Comparison of ENCODE assay signal across 9 mouse cellular contexts in the genomic region with DNA sequence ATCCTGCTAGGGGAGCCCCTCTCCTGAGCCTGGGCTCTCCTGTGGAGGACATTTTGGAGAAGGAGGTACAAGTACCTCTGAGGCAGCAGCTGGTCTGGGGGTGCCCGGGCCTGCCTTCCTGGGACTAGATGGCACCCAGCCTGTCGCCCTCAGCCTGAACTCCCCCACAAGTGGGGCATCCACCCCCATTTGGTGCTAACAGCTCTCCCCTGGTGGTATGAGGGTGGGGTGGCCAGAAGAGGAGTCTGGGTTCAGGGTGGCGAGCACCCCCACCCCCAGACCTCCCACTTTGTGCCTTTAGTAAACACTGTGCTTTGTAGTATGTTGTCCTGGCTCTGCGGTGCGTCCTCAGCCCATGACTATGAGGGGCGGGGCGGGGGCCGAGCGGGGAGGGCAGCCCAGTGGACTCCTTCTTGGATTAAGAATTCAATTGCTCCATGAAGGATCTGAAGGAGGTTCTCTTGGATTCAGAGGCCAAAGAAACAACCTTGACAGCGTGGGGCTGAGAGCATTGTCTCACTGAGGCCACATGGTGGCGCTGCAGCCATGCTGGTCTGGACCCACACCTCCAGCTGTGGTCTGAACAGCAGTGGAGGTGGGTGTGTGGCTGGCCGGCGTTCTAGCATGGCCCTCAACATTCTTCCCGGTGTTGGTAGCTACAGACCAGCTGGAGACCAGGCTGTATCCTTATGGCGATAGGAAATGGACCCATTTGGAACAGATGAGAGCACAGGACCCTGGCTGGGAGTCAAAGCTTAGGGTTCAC. TPM values are rescaled to one million over a fixed set of nuclear protein-coding genes. Genes with fewer than 3 reads are reported as not detected.
DNase-seq lines count a peak whose midpoint lies in the region; ATAC-seq and TF ChIP-seq lines count a peak whose summit lies in the region.
"Had no signal": no experiment of that assay in that cellular context is flagged by ENCODE, and none has a peak within 500 bp of the region (broad histone marks: within the 10 kb centered on the region; RNA-seq: fewer than 3 reads in every experiment).

No protein-coding gene starts in this region.

- peak; percentile 84 for TF ChIP-seq CTCF in cerebellum, adult 2 months (IDR thresholded peaks at IDR 0.05; ENCODE audit: borderline replicate concordance, insufficient read depth, low read depth, low read length)
- TF ChIP-seq CTCF in small intestine, adult 2 months (IDR thresholded peaks at IDR 0.05; ENCODE audit: extremely low read depth, insufficient read length, insufficient replicate concordance, low read depth, low read length), result peak; percentile 77

- ATAC-seq in hindbrain, embryonic 15.5 days (ENCODE audit: low FRiP score, low read depth), result peak; percentile 74
- ATAC-seq in midbrain, embryonic 14.5 days (ENCODE audit: low FRiP score, low TSS enrichment), result peak; percentile 44; the same call in 1 of the 2 replicates
- ATAC-seq: Patski had no signal

- 30% methylated on average over 15 of the region's 15 CpGs for WGBS in cerebellum, adult 2 months
- WGBS in hindbrain, embryonic 15.5 days, result 21% methylated on average over 15 of the region's 15 CpGs
- WGBS in midbrain, embryonic 14.5 days, result 20% methylated on average over 15 of the region's 15 CpGs
- 38% methylated on average over 15 of the region's 15 CpGs for WGBS in small intestine, adult 2 months

- no peaks in the 10 kb centered on the region for H3K36me3 ChIP-seq in hindbrain, embryonic 15.5 days
- H3K36me3 ChIP-seq in midbrain, embryonic 14.5 days (ENCODE audit: control insufficient read depth, insufficient read depth, low read length), result no peaks in the 10 kb centered on the region
- peaks cover 15% of the 10 kb centered on the region; the same call in 1 of the 2 replicates for H3K36me3 ChIP-seq in small intestine, adult 2 months (ENCODE audit: control insufficient read depth, insufficient read depth, low read length)

- no peak overlapping the region for H3K9ac ChIP-seq in hindbrain, embryonic 15.5 days
- H3K9ac ChIP-seq in midbrain, embryonic 14.5 days (replicated peaks; ENCODE audit: low read length), result no peak overlapping the region

- peak; percentile 33 to 41 for DNase-seq in cerebellum, adult 2 months
- no peak for DNase-seq in cerebellum, adult 8-10 months
- peak; percentile 24 for DNase-seq in brain, embryonic 18.5 days (ENCODE audit: low read depth, low spot score)
- DNase-seq in forelimb bud, embryonic 11.5 days (ENCODE audit: low read depth, low spot score), result peak; percentile 89
- DNase-seq in left cerebral cortex, postnatal 4 days, result peak; percentile 73
- DNase-seq in midbrain, embryonic 14.5 days, result peak; percentile 91

- H3K27me3 ChIP-seq in cerebellum, adult 2 months (ENCODE audit: control insufficient read depth, insufficient read depth, low read length), result no peaks in the 10 kb centered on the region
- H3K27me3 ChIP-seq in hindbrain, embryonic 15.5 days, result no peaks in the 10 kb centered on the region
- H3K27me3 ChIP-seq in midbrain, embryonic 14.5 days (ENCODE audit: control insufficient read depth, insufficient read depth, low read length), result no peaks in the 10 kb centered on the region
- no peaks in the 10 kb centered on the region for H3K27me3 ChIP-seq in small intestine, adult 2 months (ENCODE audit: control insufficient read depth, insufficient read depth, low read length)
- H3K27me3 ChIP-seq: Patski had no signal

- TF ChIP-seq POLR2A in cerebellum, adult 2 months (IDR thresholded peaks at IDR 0.05; ENCODE audit: borderline replicate concordance, insufficient read depth, low read length), result no peak
- no peak for TF ChIP-seq POLR2A in small intestine, adult 2 months (IDR thresholded peaks at IDR 0.05; ENCODE audit: low read depth, low read length)

- H3K4me2 ChIP-seq in hindbrain, embryonic 15.5 days, result no peak overlapping the region
- no peak overlapping the region for H3K4me2 ChIP-seq in midbrain, embryonic 14.5 days (ENCODE audit: low read length)

- no peak overlapping the region for H3K27ac ChIP-seq in cerebellum, adult 2 months (ENCODE audit: insufficient read depth, low read length)
- no peak overlapping the region for H3K27ac ChIP-seq in hindbrain, embryonic 15.5 days (replicated peaks)
- no peak overlapping the region for H3K27ac ChIP-seq in midbrain, embryonic 14.5 days (replicated peaks; ENCODE audit: low read depth, low read length)
- H3K27ac ChIP-seq in small intestine, adult 2 months (ENCODE audit: insufficient read depth, low read depth, low read length), result no peak overlapping the region

- no peaks in the 10 kb centered on the region for H3K9me3 ChIP-seq in hindbrain, embryonic 15.5 days
- H3K9me3 ChIP-seq in midbrain, embryonic 14.5 days (ENCODE audit: control insufficient read depth, low read length), result no peaks in the 10 kb centered on the region

- no peak overlapping the region for H3K4me3 ChIP-seq in cerebellum, adult 2 months (replicated peaks; ENCODE audit: insufficient read depth, low read depth, low read length)
- no peak overlapping the region for H3K4me3 ChIP-seq in hindbrain, embryonic 15.5 days
- no peak overlapping the region for H3K4me3 ChIP-seq in midbrain, embryonic 14.5 days (replicated peaks; ENCODE audit: low read depth, low read length)
- no peak overlapping the region for H3K4me3 ChIP-seq in small intestine, adult 2 months (ENCODE audit: low read depth, low read length)

- intact Hi-C loops in left cerebral cortex, postnatal 4 days (cut with DNase I), result loop anchor here (5.0 kb wide), 2 partner anchors 70 to 310 kb away; no protein-coding TSS in a partner anchor

- no peaks in the 10 kb centered on the region for H3K4me1 ChIP-seq in cerebellum, adult 2 months (ENCODE audit: control insufficient read depth, insufficient read depth, low read length)
- H3K4me1 ChIP-seq in hindbrain, embryonic 15.5 days (replicated peaks), result peaks cover 10% of the 10 kb centered on the region
- H3K4me1 ChIP-seq in midbrain, embryonic 14.5 days (ENCODE audit: control insufficient read depth, insufficient read depth, low read length), result no peaks in the 10 kb centered on the region
- H3K4me1 ChIP-seq in small intestine, adult 2 months (ENCODE audit: control insufficient read depth, insufficient read depth, insufficient read length, low read length), result no peaks in the 10 kb centered on the region

RNA-seq across cellular contexts. Expression of gene Mdfi, which starts 42.2 kb away (rescaled TPM):
- polyA plus RNA-seq in cerebellum, adult 2 months (2012; rRNA removed), result 24.1 and 32.5 TPM in 2 replicates
- 4.0 and 4.2 TPM in 2 replicates for polyA plus RNA-seq in hindbrain, embryonic 15.5 days (2015; fragmentation: Nextera tagmentation; extraction: Ambion mirVana)
- total RNA-seq in left cerebral cortex, postnatal 4 days (2021), result 1 to 10 TPM; 2.5 to 3.7 TPM
- 8.3 and 8.4 TPM in 2 replicates for polyA plus RNA-seq in midbrain, embryonic 14.5 days (2014; fragmentation: Nextera tagmentation; extraction: Ambion mirVana)
- 7.3 and 12.3 TPM in 2 replicates for polyA plus RNA-seq in small intestine, adult 2 months (2012; rRNA removed)
- polyA plus RNA-seq: Patski had no signal

RNA-seq across cellular contexts. Expression of gene Tfeb, which starts 55.5 kb away (rescaled TPM):
- 26.4 and 27.5 TPM in 2 replicates for polyA plus RNA-seq in cerebellum, adult 2 months (2012; rRNA removed)
- 3.6 and 4.2 TPM in 2 replicates for polyA plus RNA-seq in hindbrain, embryonic 15.5 days (2015; fragmentation: Nextera tagmentation; extraction: Ambion mirVana)
- total RNA-seq in left cerebral cortex, postnatal 4 days (2021), result 1 to 10 TPM; 5.0 to 5.7 TPM
- polyA plus RNA-seq in midbrain, embryonic 14.5 days (2014; fragmentation: Nextera tagmentation; extraction: Ambion mirVana), result 1.6 and 2.7 TPM in 2 replicates
- polyA plus RNA-seq in small intestine, adult 2 months (2012; rRNA removed), result 27.5 and 60.3 TPM in 2 replicates
